Mouse (Mus musculus) left cerebral cortex, adult 11 months (tissue): Measurements from ENCODE around the gene Proca1.

ENCODE experiments used
- DNase-seq: peaks from one replicate; pipeline ENCODE4 v3.0.0; 2022; ENCODE audit warnings: low spot score

The Proca1 gene

DNA sequence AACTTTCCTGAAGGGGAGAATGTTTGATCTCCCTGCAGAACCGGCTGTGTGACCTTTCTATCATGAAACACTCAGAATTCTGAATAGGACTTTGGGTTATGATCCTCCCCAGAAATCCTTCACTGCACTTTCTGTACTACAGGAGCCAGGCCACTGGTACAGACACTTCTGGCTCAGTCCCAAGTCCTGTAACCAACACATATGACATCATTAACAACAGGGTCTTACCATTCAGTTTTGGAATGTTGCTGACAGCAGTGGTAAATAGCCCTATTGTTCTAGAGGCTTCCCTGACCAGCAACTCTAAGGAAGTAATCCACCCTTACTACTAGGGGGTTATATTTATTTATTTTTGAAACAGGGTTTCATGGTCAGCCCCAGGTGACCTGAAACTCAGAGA, at the start of gene Proca1:
TSS of gene Proca1 (plus strand) at position 280 of the 400 bp plus-strand sequence.
- no peak for DNase-seq

DNA sequence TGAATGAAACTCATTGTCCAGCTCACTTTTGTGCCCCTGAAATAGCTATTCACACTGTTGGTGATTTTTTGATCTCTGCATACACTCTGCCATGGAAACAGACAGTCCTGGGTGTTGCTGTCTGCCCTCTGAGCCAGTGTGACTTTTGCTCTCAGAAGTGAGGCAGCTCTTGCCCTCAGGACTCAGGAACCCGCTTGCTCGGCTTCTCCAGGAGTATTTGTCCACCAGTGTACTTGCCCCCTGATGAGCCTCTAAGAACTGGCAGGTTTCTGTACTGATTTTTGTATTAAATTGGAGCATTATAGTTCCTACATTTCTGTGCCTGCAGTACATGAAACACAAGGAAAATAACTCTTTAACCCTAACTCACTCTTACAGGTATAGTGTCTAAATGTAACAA, 49.7 kb upstream of the Proca1 start:
- DNase-seq, result no peak

DNA sequence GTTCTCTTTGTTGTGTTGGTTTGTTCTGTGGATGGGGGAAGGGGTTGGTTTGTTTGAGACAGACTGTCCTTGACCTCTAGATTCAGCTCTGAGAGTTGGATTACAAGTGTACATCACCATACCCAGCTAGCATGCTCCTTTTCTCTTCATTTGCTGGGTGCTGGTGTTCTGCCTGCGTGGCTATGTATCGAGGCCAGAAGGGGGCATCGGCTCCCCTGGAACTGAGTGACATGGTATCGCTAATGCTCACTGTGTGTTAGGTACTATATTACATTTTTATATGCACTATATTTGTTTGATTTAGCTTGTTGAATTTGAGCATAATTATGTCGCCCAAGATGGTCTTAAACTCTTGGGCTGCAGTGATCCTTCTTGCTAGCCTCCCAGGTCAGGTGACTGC, 47.0 kb upstream of the Proca1 start:
- DNase-seq, result no peak

DNA sequence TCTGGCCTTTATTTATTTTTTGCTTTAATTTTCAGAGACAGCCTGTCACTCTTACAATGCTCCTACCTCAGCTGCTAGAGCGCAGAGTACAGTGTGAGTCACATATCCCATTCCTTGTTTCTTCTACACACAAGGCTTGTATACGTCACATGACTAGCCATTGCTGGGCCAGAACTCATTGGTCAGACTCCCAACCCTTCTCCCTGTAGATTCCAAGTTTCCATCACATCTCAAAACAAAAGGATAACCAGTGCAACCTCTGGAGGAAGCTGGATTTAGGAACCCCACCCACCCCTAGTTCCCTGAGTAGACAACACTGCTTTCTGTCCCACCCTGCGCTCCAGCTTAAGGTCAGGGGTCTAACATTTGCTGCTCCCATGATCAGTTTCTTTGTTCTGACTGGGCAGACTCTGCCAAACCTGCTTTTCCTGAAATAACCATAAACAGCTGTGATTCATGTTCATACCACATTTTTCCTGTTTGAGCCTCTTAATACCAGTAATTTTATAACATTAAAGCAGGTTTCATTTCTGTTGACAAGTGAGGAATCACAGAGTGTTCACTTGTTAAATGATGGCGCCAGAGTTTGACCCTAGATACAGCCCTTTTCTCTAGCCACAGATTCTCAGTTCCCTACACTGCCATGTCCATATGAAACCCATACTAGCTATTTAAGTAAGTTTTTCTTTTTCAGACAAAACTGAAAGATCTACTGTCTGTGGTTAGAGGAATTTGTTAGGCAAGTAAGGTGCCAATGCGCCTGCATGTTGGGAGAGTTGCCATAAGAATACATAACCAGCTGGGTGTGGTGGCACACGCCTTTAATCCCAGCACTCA, 46.3 kb upstream of the Proca1 start:
- no peak for DNase-seq

DNA sequence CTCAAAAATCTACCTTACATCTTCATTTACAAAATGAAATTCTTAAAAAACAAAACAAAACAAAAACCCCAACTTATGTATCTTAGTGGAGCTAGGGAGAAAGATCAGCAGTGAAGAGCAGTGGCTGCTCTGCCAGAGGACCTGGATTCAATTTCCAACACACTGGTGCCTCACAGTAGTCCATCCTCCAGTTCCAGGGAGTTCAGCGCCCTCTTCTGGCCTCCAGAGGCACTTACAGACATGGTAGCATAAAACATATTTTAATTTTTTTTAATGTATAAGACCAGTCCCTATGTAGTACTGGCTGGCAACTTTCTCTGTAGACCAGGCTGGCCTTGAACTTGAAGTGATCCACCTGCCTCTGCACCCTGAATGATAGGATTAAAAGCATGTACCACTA, 42.0 kb upstream of the Proca1 start:
- DNase-seq, result no peak

DNA sequence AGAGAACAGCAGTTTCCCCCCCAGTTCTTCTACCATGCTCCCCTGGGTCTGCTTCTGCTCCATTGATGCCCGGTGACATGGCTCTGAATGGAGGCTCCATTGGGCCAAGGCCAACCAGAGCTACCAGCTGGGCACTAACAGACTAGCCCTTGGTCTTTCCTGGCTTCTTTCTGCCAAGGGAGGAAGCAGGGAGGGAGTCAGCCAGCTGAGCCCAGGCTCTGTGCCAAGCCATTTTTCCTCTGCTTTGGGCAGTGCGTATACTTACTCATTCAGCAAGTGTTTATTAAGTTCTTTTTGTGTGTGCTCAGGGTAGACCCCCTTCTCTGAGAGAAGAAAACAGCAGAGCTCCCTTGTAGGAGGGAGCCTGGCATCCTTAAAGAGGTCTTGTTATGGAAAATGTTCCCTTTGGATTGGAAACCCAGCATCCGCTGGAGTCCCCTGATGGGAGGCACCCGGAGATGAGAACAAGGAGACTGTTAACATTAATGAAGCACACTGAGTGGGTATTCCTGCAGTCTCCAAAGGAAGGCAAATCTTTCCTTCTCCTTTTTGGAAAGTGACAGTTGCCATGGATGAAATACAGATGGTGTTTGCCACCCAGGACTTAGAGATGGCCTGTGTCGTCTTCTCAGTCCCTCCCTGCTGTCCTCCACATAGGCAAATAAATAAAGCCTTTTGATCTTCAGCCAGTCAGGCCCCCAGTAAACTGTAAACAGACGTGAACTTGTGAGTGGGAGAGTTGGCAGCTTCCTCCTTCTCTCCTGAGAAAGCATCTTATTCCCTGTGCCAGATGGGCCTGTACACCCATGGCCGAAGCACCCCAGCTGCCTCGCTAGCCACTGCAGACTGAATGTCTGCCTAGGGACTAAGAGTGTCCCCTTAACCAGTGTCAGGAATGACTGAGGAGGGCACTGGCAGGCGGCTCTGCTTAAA, 40.6 kb upstream of the Proca1 start:
- peak; percentile 82 for DNase-seq

DNA sequence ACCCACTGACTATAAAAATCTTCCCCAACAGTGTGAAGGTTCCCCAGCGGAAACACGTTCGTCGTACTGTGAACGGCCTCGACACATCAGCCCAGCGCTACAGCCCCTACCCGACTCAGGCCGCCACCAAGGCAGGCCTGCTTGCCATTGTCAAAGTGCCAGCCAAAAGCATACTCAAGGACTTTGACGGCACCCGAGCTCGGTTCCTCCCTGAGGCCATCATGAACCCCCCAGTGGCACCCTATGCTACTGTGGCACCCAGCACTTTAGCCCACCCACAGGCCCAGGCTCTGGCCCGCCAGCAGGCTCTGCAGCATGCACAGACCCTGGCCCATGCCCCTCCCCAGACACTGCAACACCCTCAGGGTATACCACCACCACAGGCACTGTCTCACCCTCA, 39.4 kb upstream of the Proca1 start:
- DNase-seq, result no peak

DNA sequence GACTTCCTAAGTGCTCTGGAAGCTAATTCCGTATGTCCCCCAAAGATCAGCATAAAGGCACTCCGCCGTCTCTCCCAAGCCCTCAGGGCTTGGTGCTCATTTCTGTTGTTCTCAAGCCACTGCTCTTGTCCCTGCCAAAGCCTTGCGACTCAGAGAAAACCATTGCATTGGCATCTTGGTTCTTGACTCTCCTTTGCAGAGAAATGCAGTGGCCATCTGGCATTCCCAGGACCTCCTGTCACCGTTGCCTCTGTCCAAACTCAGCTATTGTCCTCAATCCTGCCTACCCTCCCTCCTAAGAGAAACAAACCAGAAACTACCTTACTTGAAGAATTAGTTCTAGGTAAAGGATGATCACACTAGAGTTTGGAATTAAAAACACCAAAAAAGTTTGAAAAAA, 37.5 kb upstream of the Proca1 start:
- no peak for DNase-seq

DNA sequence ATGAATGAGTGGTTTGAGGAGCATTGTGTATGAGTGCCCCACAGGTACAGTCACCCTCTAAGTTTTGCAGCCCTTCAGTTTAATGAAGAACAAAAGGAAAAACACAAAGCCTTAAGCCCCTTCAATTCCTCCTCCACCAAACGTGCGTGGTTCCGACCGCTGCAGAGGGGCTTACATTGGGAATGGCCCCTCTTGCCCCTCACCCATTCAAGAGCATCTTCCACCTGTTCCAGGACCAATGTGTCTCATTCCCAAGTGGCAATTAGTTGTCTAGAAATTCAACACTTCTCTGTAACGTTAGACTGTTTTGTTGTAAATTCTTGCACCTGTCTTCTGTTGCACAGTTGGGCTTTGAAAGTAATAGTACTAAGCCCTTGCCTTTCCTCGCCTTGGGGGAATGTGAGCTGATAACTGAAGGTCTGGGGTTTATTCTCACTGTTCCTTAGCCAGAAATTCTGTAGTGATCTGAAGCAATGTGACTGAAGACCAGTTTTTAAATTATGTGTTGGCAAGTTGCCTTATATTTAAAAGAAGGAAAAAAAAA, 37.0 kb upstream of the Proca1 start:
- DNase-seq, result no peak

DNA sequence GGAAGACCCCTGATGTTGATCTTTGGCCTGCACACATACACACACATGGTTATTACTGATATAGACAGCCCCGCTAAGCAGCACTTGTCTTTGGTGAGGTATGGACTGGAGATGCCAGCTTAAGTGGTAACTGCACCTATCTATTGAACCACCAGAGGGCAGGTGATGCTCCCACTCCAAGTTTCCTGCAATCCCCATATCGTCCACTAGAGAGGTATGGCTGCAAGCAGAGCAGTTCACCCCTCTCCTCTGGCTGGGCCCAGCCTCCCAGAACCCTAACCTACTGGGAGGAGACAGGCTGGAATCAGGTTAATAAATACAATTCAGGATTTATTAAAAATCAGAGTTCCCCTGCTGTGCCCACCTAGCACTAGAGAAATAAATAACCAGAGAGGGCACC, 34.1 kb upstream of the Proca1 start:
- peak; percentile 78 for DNase-seq

DNA sequence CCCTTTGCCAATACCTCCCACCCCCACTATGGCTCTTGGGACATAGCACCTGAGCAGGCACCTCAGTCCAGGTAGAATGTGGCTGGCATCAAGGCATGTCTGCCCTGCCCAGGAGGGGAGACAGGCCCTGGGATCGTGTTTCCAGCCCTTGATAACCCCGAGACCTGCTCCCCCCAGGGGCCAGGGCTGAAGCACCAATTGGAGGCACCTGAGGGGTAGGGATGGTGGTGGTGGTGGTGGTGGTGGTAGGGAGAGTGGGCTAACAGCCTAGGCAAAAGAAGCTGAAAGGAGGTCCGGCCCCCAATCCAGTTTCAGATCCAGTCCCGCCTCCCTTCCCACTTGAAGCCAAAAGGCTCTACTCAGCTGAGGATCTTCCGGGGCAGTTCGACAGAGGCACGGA, 33.6 kb upstream of the Proca1 start:
- no peak for DNase-seq

DNA sequence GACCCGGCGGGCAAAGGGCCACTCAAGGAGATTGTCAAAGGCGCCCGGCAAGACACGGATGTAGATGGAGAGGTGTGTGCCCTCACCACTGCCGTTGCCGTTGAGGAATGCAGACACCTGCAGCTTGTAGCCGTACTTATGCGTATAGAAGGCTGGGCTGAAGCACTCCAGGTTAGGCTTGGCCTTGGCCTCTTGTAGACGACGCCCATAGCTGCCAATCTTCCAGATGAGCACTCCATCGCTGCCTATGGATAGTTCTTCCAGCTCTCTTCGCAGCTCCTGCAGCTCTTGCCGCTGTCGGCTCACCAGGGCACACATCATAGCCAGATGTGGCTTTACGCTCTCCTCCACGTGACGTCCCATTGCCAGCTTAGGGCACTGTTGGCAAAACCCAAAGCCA, 33.0 kb upstream of the Proca1 start:
- DNase-seq, result no peak

DNA sequence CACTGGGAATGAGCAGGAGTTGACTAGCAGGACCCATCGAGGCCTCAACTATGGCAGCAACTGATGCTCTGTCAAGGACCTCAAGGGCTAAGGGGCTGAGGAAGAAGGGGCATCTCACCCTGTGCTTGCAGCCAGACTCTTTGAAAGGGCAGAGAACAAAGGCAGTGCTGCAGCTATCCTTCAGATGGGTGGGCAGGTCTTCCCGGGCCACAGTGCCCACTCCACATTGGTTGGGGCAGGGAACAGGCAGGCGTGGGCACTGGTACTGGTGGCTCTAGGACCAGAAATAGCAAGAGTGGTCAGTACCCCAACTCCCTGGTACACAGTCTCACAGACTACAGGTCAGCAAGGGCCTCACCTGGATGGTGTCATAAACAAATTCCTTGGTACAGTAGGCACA, 32.5 kb upstream of the Proca1 start:
- no peak for DNase-seq

DNA sequence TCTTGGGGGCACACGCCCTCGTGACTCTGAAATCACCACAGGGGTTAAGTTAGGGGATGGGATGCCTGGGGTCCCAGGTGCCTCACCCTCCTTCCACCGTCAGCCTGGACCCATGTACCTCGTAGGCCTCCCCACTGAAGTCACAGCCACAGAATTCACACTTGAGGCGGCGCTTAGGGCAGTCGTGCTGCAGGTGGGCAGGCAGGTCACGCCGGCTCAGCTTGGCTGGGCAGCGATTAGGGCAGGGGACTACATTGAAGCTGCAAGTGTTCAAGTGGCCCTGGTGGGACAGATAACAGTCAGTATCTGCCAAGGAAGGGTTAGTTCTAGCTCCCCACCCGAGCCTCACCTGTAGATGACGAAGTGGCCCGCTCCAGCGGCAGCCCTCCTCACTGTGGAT, 32.0 kb upstream of the Proca1 start:
- no peak for DNase-seq

DNA sequence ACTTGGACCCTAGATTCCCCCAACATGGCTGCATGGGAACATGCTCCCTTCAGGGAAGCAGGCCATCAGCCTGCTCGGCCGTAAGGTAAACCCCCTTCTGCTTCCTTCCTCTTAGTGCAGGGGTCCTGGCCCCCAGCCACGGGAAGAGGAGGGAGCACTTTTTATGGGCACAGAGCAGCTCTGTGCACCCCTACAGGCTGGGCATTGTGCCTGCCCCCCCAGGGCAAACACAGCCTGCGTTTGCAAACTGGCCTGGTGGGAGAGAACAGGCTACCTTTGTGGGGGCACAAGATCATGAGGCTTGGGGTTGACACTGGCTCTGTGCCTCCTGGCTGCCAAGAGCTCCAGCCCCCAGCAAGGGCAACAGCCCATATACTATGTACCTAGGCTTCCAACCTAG, 31.2 kb upstream of the Proca1 start:
- no peak for DNase-seq

DNA sequence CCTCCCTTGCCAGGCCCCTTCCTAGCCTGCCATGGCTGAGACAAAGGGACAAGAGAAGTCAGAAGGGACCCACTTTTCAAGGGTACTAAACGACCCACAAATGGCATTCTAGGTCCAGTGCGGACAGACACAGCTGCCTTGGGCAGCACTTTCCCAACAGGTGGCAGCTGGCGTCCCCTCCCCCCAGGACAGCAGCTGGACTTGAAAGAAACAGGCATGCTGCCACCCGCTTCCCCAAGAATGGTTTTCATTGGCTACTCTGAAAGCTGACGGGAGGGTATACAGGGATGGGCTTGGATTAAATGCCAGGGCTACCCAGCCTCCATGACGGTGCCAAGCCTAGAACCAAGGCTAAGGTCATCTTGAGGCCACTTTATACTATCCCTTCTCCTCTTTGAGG, 30.7 kb upstream of the Proca1 start:
- DNase-seq, result no peak

DNA sequence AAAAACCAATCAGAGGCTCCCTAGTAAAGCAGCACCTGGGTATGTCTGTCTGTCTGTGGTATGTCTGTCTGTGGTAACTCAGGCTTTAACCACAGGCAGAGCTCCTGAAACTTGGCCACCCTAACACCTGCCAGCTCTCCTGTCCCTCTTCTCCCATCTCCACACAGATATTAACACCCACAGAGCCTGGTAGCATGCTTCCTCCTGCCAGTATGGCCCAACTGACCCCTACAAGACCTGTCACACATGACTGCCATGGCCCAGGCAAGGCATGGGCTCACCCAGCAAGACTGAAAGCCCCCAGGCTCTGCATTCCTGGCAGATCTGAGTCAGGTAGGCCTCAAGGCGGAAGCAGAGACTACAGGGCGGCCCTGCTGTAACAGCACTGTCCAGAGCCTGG, 30.1 kb upstream of the Proca1 start:
- no peak for DNase-seq

DNA sequence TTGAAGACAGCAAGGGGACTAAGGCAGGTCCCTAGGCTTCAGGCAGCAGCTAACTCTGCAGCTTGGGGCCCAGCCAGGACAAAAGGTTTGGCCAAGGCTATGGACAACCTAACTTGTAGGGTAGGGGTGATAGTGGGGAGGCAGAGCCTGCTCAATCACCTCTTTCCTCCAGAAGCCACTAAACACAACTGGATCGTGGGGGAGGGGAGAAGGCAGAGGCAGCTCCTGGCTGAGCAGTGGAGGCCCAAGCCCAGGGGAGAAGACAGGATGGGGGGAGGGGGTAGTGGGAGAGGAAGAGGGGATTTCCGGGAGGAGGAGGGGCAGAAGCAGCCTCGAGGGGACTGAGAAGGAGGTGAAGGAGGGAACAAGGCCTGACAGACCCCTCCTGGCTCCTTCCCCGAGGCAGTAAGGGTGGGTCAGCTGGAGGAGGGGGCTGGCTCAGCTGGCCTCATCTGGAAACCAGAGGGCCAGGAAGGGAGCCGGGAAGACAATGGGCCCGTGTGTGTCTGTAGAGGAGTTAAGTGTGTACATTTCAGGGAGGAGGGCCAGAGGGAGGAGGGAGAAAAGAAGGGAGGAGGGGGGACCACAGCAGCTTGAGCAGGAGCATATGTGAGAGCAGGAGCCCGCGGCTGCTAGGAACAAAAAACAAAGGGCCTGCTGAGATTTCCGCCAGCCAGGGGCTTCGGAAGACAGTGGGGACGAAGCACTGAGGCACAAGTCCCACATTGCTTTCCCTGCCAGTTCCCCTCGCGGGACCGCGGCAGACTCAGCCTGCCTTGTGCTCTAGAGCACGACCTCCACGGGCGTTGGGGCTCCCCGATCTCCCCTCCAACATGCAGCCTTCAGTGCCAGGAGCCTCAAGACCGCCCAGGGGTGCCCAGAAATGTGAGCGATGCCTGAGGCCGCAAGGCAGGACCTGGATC, 29.2 kb upstream of the Proca1 start:
- no peak for DNase-seq

DNA sequence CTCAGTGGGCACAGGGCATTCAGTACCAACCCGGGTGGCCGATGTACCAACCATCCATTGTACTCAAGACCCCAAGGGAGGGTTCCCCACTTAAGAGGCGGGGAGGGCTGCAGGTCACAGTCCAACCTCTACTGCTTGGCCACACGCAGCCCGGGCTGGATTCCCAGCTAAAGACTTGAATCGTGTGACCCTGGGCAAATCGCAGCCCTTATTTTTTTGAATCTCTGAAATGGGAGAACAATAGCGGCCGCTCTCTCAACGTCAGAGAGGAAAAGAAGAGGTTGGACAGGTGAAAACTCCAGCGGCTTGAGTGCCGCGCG, 28.6 kb upstream of the Proca1 start:
- DNase-seq, result no peak

DNA sequence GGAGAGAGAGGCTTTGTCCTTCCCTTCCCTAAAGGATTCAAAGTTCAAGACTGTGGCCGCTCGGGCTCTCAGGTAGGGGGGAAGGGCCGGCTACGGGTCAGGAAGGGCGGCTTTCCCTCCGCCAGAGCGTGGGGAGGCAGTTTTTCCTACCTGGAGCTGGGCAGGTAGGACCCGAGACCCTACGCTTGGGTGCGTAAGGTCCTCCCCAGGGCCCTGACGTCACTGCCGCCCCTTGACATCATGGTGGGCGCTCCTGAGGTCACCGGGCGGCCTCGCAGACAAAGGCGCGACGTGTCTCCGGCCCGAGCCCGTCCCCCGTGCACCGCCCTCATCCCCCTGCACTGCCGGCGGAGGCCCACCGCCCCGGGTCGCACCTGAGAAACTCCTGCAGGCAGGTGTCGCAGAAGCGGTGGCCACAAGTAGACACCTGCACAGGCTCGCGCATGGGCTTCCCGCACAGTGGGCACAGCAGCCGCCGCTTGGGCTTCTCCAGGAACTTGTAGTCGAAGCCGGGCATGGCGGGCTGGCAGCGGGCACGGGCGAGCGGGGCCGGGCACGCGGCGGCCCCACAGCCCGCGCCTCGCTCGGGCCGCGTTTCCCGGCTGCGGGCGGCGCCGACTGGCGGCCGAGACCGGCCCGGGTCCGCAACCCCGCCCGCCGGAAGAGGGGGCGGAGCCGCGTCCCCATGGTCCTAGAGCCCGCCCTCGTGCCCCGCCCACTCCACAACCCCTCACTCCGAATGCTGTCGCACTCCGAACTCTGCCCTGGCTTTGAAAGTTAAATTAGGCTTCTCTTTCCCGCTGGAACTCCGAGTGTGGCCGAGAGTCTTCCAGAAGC, 28.1 kb upstream of the Proca1 start, which contains the start of gene Traf4:
TSS of gene Traf4 (minus strand) at position 666 of the 837 bp plus-strand sequence.
- DNase-seq, result no peak

DNA sequence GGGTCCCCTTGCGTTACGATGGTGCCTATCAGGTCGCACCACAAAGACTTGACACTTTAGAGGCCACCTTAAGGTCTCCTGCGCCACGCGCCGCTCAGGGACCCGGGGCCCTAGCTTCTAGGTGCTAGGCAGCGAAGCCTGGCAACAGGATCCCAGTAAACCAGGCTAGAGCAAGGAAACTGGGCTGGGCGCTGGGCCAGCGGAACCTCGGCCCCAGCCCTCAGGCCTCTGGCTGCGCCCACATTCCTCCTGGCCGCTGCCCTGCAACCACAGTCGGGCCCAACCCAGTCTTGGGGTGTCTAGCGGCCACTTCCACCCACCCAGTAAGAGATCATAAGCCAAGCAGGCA, 27.5 kb upstream of the Proca1 start:
- DNase-seq, result no peak
